Mouse (Mus musculus): Measurements from ENCODE around the gene Nxph4. TPM values are rescaled to one million over a fixed set of nuclear protein-coding genes. Genes with fewer than 3 reads are reported as not detected.
A peak's percentile ranks its signal among the peaks of the same experiment; 100 is the strongest.

Nxph4 gene
- polyA plus RNA-seq, 1 experiment from 2014 or later = 25.1 TPM

DNA sequence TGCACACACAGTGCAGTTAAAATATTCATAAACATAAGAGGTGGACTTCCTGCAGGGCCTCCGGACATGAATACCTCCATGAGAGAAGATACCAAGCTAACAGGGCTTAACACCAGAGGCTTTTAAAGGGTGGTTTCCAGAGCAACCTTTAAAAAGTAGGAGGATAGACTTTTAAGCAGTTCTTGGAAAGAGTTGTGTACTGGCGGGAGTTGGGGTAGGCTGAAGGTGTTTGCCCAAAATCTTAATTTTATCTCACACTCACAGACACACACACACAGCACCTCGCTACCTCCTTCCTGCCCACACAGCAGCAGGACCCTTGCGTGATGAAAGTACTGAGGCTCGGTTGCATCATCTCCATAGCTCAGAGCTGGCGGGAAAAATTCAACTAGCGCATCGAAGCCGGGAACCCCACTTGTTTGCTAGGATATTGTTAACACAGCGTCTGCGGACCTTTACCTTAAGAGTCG lies 12.7 kb downstream of the Nxph4 start:
- peak overlapping the region; percentile 39 for H3K9ac ChIP-seq
- H3K27me3 ChIP-seq = peaks cover 30% of the 10 kb centered on the region
- peaks cover 36% of the 10 kb centered on the region for H3K36me3 ChIP-seq
- H3K9me3 ChIP-seq = no peaks in the 10 kb centered on the region
- peak overlapping the region; percentile 58 for H3K4me3 ChIP-seq
- H3K27ac ChIP-seq = no peak overlapping the region
- 9% methylated on average over 12 of the region's 12 CpGs for WGBS
- ATAC-seq (ENCODE audit: insufficient number of reproducible peaks, low FRiP score, low TSS enrichment, low read depth) = no peak
- H3K4me1 ChIP-seq = peaks cover 50% of the 10 kb centered on the region
- H3K4me2 ChIP-seq = peak overlapping the region; percentile 77

DNA sequence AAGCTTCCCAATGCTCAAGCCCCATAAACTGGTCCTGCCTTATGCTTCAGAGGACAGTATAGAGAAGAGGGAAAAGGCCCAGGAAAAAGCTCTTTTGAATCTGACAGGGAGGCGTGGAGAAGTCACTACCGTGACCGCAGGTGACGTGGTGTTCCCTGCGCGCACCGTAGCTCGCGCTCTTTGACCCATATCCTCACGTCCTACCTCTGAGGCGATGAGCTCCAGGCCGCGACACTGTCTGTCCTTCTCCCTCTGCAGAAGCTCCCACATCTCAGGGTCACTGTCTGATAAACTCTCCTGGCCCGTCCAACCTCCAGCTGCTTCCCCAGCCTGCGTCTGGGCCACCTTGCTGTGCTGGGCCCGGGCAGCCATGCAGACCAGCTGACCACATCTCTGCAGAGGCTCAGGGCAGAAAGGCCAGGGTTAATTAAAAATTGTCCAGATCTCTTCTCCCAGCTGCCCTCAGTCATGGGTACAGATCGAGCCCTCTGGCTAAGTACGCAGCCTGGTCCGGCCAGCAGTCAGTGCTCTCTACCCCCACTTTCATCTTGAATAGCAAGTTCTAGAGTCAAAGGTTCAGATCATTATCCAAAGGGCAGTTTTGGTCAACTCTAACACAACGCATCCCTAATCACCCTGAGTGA lies 13.5 kb downstream of the Nxph4 start:
- Histone ChIP-seq H3K4me3 (peak overlapping the region; percentile 58), H3K27me3 (peaks cover 23% of the 10 kb centered on the region), H3K36me3 (peaks cover 36% of the 10 kb centered on the region), H3K4me1 (peaks cover 50% of the 10 kb centered on the region), H3K27ac (no peak overlapping the region), H3K9me3 (no peaks in the 10 kb centered on the region), H3K9ac (no peak overlapping the region), H3K4me2 (peak overlapping the region; percentile 77)
- 84% methylated on average over 20 of the region's 20 CpGs for WGBS
- no peak for ATAC-seq (ENCODE audit: insufficient number of reproducible peaks, low FRiP score, low TSS enrichment, low read depth)

DNA sequence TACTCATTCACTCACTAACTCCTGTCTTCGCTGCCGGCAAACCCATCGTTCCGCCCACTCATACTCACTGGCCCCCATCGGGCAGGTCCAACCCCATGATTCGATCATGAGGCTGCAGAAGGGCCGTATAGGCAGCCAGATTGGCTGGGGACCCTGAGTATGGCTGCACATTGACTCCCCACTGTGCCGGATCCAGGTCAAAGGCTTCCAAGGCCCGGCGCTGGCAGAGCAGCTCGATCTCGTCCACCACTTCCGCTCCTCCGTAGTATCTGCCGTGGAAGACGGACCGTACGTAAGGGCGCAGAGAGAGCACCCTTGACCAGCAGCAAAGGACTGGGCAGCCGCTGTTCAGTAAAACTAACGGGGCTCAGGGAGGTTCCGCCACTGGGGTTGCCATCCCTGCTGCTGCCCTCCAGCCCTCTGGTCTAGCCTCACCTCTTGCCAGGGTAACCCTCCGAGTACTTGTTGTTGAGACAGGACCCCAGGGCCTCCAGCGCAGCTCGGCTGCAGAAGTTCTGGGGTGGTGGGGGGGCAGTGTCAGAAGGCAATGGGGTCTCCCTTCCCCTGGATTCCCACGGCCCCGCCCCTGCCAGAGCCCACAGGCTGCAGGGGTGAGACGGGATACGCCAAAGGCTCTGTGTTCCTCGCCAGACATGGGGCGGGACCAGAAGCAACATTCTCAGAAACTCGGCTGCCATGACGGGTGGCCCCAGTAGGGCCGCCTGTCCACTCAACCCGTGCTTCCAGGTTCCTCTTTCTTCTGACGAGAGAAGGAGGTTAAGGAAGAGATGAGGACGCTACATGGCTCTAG lies 14.3 kb downstream of the Nxph4 start:
- peaks cover 23% of the 10 kb centered on the region for H3K27me3 ChIP-seq
- no peak overlapping the region for H3K4me2 ChIP-seq
- H3K9me3 ChIP-seq = no peaks in the 10 kb centered on the region
- WGBS = 97% methylated on average over 37 of the region's 37 CpGs
- no peak overlapping the region for H3K4me3 ChIP-seq
- H3K9ac ChIP-seq = no peak overlapping the region
- no peak overlapping the region for H3K27ac ChIP-seq
- no peak for ATAC-seq (ENCODE audit: insufficient number of reproducible peaks, low FRiP score, low TSS enrichment, low read depth)
- H3K36me3 ChIP-seq = peaks cover 36% of the 10 kb centered on the region
- peaks cover 50% of the 10 kb centered on the region for H3K4me1 ChIP-seq

DNA sequence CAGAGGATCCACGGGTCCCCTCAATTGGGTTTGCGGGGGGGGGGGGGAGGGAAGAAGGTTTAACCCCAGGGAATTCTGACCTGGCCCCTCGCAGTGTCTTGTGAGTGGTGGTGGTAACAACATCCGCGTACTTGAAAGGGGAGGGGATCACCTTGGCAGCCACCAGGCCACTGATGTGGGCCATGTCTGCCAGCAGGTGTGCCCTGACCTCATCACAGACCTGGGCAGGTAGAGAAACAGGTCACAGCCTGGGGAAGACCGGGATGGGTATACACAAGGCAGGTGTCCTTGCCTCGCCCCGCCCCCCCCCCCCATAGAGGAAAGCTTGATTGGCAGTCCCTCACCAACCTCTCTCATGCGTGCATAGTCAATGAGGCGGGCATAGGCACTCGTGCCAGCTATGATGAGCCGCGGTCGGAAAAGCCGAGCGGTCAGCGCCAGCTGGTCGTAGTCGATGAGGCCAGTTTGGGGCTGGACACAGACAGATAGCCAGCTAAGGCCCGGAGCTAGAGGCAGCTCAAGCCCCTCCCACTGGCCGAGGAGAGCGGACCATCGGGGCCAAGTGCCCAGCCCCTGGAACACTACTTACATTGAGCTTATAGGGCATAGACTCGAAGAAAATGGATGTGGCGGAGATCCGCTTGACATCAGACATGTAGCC lies 15.2 kb downstream of the Nxph4 start:
- no peak for ATAC-seq (ENCODE audit: insufficient number of reproducible peaks, low FRiP score, low TSS enrichment, low read depth)
- H3K9ac ChIP-seq = no peak overlapping the region
- no peak overlapping the region for H3K4me3 ChIP-seq
- H3K36me3 ChIP-seq = peaks cover 36% of the 10 kb centered on the region
- peaks cover 23% of the 10 kb centered on the region for H3K27me3 ChIP-seq
- H3K27ac ChIP-seq = no peak overlapping the region
- H3K9me3 ChIP-seq = no peaks in the 10 kb centered on the region
- peaks cover 50% of the 10 kb centered on the region for H3K4me1 ChIP-seq
- H3K4me2 ChIP-seq = no peak overlapping the region
- WGBS = 93% methylated on average over 26 of the region's 26 CpGs

DNA sequence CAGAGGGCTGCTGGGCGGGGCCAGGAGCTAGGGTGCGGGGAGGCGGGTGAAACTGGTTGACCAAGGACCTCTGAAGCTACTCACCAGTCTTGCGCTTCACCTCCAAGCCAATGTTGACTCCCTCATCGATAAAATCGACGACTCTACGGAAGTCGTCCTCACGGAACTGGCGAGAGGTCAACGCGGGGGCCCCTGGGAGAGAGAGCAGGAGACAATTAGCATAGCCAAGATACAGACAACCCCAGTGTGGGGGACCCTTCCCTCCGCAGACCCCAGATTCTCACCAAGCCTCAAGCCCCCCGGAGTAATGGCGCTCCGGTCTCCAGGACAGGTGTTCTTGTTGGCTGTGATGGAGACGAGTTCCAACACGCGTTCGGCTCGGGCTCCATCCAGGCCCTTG lies 16.4 kb downstream of the Nxph4 start:
- H3K27ac ChIP-seq = no peak overlapping the region; the same call in 1 of the 2 replicates
- H3K4me1 ChIP-seq = peaks cover 63% of the 10 kb centered on the region
- ATAC-seq (ENCODE audit: insufficient number of reproducible peaks, low FRiP score, low TSS enrichment, low read depth) = no peak
- no peak overlapping the region for H3K4me2 ChIP-seq
- H3K27me3 ChIP-seq = peaks cover 28% of the 10 kb centered on the region
- peaks cover 36% of the 10 kb centered on the region for H3K36me3 ChIP-seq
- WGBS = 91% methylated on average over 22 of the region's 22 CpGs
- no peak overlapping the region for H3K9ac ChIP-seq
- H3K4me3 ChIP-seq = no peak overlapping the region
- H3K9me3 ChIP-seq = no peaks in the 10 kb centered on the region

DNA sequence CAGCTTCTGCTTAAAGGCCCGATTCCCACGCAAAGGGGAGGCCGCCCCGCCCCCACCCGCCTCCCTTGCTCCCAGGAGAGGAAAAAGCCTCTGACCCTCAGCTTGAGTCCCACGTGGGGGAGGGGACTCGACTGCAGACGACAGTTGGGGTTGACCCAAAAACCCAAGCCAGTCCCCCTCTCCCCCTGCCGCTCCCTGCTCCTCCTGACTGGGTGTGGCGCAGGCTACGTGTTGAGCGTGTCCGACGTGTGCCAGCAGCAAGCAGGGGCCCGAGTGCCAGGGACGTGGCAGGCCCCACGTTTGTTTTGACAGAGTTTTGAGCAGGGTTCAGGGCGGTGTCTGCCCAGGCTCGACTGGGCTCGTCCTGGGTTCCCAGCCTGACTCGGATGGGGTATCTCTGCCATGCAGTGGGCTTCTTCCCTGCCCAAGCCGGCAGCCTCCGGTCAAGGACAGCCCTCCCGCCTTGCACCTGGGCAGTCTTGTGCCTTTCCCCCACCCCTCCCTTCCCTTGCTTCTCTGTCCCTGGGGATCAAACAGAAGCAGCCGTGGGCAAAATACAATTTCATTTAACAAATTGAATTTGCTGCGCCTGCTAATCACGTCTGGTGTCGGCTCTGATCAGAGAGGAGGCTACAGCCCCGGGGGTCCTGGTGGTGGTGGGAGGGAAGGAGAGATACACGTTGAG lies 17.6 kb downstream of the Nxph4 start:
- peak; percentile 60 for ATAC-seq (ENCODE audit: insufficient number of reproducible peaks, low FRiP score, low TSS enrichment, low read depth)
- Histone ChIP-seq H3K4me1 (peaks cover 73% of the 10 kb centered on the region), H3K9ac (no peak overlapping the region)

DNA sequence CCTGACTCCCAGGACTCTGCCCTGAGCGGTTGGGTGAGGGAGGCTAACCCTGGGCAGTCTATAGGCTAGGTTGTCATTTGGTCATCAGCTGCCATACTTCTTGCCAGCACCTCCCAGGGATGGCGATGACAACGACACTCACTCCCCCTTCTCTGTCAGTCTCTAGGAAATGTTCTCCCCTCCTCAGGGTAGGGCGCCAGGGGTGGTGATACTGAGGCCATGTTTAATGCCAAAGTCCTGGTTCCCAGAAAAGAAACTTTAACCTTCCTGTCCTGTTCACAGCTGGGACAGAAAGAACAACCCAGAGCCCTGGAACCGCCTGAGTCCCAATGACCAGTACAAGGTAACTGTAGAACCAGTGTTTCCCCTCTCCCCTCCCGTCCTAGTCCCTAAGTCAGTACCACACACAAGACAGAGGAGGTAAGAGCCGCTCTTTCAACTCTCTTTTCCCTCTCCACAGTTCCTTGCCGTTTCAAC lies 18.3 kb downstream of the Nxph4 start:
- peak overlapping the region; percentile 31 for H3K4me3 ChIP-seq
- H3K9ac ChIP-seq = no peak overlapping the region
- peak overlapping the region; percentile 43 for H3K4me2 ChIP-seq
- peaks cover 39% of the 10 kb centered on the region for H3K27me3 ChIP-seq
- peaks cover 73% of the 10 kb centered on the region for H3K4me1 ChIP-seq
- H3K36me3 ChIP-seq = peaks cover 36% of the 10 kb centered on the region
- no peak for ATAC-seq (ENCODE audit: insufficient number of reproducible peaks, low FRiP score, low TSS enrichment, low read depth)
- 29% methylated on average over 8 of the region's 8 CpGs for WGBS
- no peaks in the 10 kb centered on the region for H3K9me3 ChIP-seq
- peak overlapping the region; percentile 84 for H3K27ac ChIP-seq

More for the DNA sequence above, 17.6 kb downstream of the Nxph4 start:
- H3K27ac ChIP-seq = peak overlapping the region; percentile 84
- no peaks in the 10 kb centered on the region for H3K9me3 ChIP-seq
- H3K4me3 ChIP-seq = peak overlapping the region; percentile 31
- 10% methylated on average over 30 of the region's 30 CpGs for WGBS
- peaks cover 36% of the 10 kb centered on the region for H3K36me3 ChIP-seq
- H3K27me3 ChIP-seq = peaks cover 32% of the 10 kb centered on the region
- peak overlapping the region; percentile 43 for H3K4me2 ChIP-seq

DNA sequence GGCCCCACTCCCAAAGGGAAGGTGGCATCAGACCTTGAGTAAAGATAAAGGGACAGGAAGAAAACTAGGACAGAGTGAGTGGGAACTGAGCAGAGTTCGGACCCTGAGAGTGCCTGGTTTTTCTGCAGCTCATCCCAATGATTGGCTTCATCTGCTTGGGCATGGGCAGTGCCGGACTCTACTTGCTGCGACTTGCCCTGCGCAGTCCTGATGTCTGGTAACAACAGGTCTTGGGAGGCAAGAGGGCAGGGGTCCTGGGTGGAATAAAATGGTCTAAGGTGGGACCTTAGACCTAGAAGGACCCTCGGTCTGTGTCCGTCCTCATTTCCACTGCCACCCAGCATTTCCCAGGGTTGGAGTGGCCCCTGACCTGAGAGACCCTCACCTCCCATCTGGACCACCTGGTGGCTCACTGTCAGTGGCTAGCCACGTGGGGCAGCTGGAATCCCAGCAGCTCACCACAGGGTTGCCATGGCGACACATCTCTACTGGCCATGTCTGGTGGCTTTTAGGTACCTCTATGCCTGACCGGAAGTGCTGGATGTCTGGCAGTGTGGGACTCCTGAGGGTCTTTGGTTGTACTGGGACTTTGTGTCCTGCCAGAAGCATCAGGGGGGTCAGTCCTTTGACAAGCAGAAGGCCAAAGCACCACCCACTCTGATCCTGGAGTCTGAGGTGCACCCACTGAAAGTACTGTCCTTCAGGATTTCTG lies 18.9 kb downstream of the Nxph4 start:
- WGBS = 32% methylated on average over 9 of the region's 9 CpGs
- Histone ChIP-seq H3K4me2 (peak overlapping the region; percentile 43), H3K4me3 (peak overlapping the region; percentile 31), H3K27ac (peak overlapping the region; percentile 27; the same call in 1 of the 2 replicates), H3K9ac (no peak overlapping the region), H3K27me3 (peaks cover 45% of the 10 kb centered on the region), H3K36me3 (peaks cover 33% of the 10 kb centered on the region), H3K4me1 (peaks cover 73% of the 10 kb centered on the region), H3K9me3 (no peaks in the 10 kb centered on the region)
- no peak for ATAC-seq (ENCODE audit: insufficient number of reproducible peaks, low FRiP score, low TSS enrichment, low read depth)

DNA sequence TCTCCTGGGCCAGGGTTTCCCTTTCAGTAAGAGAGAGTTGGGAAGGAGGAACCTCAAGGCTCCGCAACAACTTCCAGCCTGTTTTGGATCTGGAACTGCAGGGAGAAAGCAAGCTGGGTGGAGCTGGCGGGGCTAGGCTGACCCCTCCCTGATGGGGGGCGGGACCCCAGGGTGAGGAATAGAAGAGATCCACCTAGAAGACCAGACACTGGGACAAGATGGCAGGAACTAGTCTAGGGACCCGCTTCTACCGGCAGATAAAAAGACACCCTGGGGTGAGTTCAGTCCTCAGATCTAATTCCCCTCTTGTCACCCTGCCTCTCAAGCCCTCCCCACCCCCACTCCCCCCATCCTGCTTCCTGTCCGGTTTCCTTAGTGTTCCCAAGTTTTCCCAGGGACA lies 19.6 kb downstream of the Nxph4 start, which contains the start of gene Ndufa4l2:
Ndufa4l2 (plus strand) TSS at position 204 of the 400 bp plus-strand sequence.
- H3K4me3 ChIP-seq = peak within 1 kb of the TSS; percentile 50
- WGBS = 12% methylated on average over 6 of the region's 6 CpGs

DNA sequence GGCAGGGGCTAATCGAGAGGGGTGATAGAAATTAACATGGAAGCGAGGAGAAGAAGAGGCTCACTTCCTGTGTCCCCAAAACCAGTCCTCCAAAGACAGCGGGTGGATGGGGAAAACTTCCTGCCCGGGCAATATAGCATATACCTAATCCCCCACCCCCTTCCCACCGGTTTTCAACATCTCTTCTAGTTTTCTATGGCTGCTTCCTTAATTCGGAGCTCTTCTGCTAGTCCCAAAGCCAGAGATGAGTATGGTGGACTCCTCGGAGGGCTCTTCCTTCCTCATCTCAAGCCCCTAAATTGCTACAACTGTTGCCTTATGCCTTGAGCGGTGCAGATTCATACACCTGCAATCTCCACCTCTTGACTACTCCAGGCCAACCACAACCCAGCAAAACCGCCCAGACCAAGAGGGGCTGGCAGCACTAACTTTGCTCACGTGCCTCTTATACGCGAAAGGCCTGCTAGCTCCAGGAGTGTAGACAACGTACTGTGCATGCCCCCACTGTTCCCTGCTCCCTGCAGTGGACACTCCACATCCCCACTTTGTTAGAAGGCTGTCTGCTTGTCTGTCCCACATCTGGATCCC lies 20.2 kb downstream of the Nxph4 start:
- peaks cover 57% of the 10 kb centered on the region for H3K27me3 ChIP-seq
- H3K4me2 ChIP-seq = peak overlapping the region; percentile 97
- WGBS = 13% methylated on average over 13 of the region's 13 CpGs
- ATAC-seq (ENCODE audit: insufficient number of reproducible peaks, low FRiP score, low TSS enrichment, low read depth) = no peak
- peaks cover 82% of the 10 kb centered on the region for H3K4me1 ChIP-seq
- H3K9me3 ChIP-seq = no peaks in the 10 kb centered on the region
- no peak overlapping the region for H3K9ac ChIP-seq
- peaks cover 22% of the 10 kb centered on the region for H3K36me3 ChIP-seq
- H3K27ac ChIP-seq = peak overlapping the region; percentile 48
- H3K4me3 ChIP-seq = peak overlapping the region; percentile 50

More for the DNA sequence above, 19.6 kb downstream of the Nxph4 start, which contains the start of gene Ndufa4l2:
- ATAC-seq (ENCODE audit: insufficient number of reproducible peaks, low FRiP score, low TSS enrichment, low read depth) = no peak
- peaks cover 52% of the 10 kb centered on the region for H3K27me3 ChIP-seq
- peak within 1 kb of the TSS; percentile 97 for H3K4me2 ChIP-seq
- no peak within 1 kb of the TSS for H3K9ac ChIP-seq
- H3K9me3 ChIP-seq = no peaks in the 10 kb centered on the region
- peaks cover 26% of the 10 kb centered on the region for H3K36me3 ChIP-seq
- H3K27ac ChIP-seq = peak within 1 kb of the TSS; percentile 48
- H3K4me1 ChIP-seq = peaks cover 77% of the 10 kb centered on the region

Measured in limb, embryonic 15.5 days (tissue).